In genomic region chr3:127735395-127735794, GRCm38 (mm10) we compare ENCODE assay signal across 28 mouse cellular contexts.
"Had no signal": no experiment of that assay in that cellular context is flagged by ENCODE, and none has a peak within 500 bp of the region (broad histone marks: within the 10 kb centered on the region; RNA-seq: fewer than 3 reads in every experiment).

No protein-coding gene starts in this region.

- DNase-seq: gastrocnemius, adult 2 months; gastrocnemius, postnatal 10 days; gastrocnemius, postnatal 25 days; heart, adult 2 months; heart, postnatal 14 days; heart, postnatal 36 days; kidney, adult 11 months; kidney, adult 2 months; kidney, adult 9 months; kidney, postnatal 14 days; kidney, postnatal 36 days; layer of hippocampus, adult 9-11 months; layer of hippocampus, postnatal 36 days; left cerebral cortex, postnatal 4 days had no signal

- H3K27me3 ChIP-seq: heart, embryonic 13.5 days; heart, embryonic 15.5 days; liver, embryonic 12.5 days had no signal

- H3K9me3 ChIP-seq: heart, embryonic 13.5 days; heart, embryonic 15.5 days; hindbrain, embryonic 10.5 days; hindbrain, embryonic 12.5 days; hindbrain, embryonic 15.5 days; kidney, embryonic 15.5 days; limb, embryonic 13.5 days; limb, embryonic 15.5 days; liver, embryonic 12.5 days had no signal

- H3K36me3 ChIP-seq: heart, embryonic 13.5 days; heart, embryonic 15.5 days; hindbrain, embryonic 10.5 days; hindbrain, embryonic 12.5 days; hindbrain, embryonic 15.5 days; kidney, embryonic 15.5 days; limb, embryonic 13.5 days; limb, embryonic 15.5 days; liver, embryonic 12.5 days had no signal

- H3K9ac ChIP-seq: heart, embryonic 13.5 days; heart, embryonic 15.5 days; hindbrain, embryonic 12.5 days; hindbrain, embryonic 15.5 days; kidney, embryonic 15.5 days; limb, embryonic 13.5 days; limb, embryonic 15.5 days; liver, embryonic 12.5 days; liver, embryonic 14.5 days had no signal

- H3K4me2 ChIP-seq: heart, embryonic 11.5 days; heart, embryonic 13.5 days; heart, embryonic 15.5 days; hindbrain, embryonic 12.5 days; hindbrain, embryonic 15.5 days; kidney, embryonic 15.5 days; limb, embryonic 13.5 days; limb, embryonic 15.5 days; liver, embryonic 12.5 days had no signal

- H3K4me1 ChIP-seq: heart, embryonic 13.5 days; heart, embryonic 15.5 days; hindbrain, embryonic 12.5 days; hindbrain, embryonic 15.5 days; kidney, embryonic 15.5 days; limb, embryonic 13.5 days; limb, embryonic 15.5 days; liver, embryonic 12.5 days had no signal

- H3K4me3 ChIP-seq: gastrocnemius, adult 2 months; heart, adult 2 months; heart, embryonic 13.5 days; heart, embryonic 15.5 days; hindbrain, embryonic 10.5 days; hindbrain, embryonic 12.5 days; hindbrain, embryonic 15.5 days; kidney, embryonic 15.5 days; limb, embryonic 13.5 days; limb, embryonic 15.5 days; liver, embryonic 12.5 days had no signal

- H3K27ac ChIP-seq: gastrocnemius, adult 2 months; heart, adult 2 months; heart, embryonic 13.5 days; heart, embryonic 15.5 days; hindbrain, embryonic 10.5 days; hindbrain, embryonic 12.5 days; hindbrain, embryonic 15.5 days; hindbrain, postnatal 0 days; kidney, embryonic 15.5 days; kidney, postnatal 0 days; limb, embryonic 13.5 days; limb, embryonic 15.5 days; liver, embryonic 12.5 days; liver, embryonic 14.5 days had no signal

- ATAC-seq: hindbrain, postnatal 0 days; intestine, embryonic 16.5 days; liver, embryonic 12.5 days had no signal
